Mouse (Mus musculus) MEL (cell line): ENCODE measurements around the gene Fndc3b. TPM values are rescaled to one million over a fixed set of nuclear protein-coding genes. Genes with fewer than 3 reads are reported as not detected.

Source experiments
- DNase-seq: peaks from one replicate; pipeline ENCODE4 v3.0.0; 2011; ENCODE audit warnings: low read depth, low spot score
- H3K27ac ChIP-seq: 2 replicates; pipeline ENCODE4 v1.5.1; 2012; ENCODE audit warnings: low read depth, mild to moderate bottlenecking, control low read depth, low read length, moderate library complexity; ENCODE audit not compliant: control insufficient read depth
- H3K27me3 ChIP-seq, 2 experiments: fragments of 150-350 bp in 1 of 2; sonication (generic) in 1 of 2; 2 replicates each; pipeline ENCODE4 v1.6.1; 2012; ENCODE audit warnings: low read length in 2 of 2, mild to moderate bottlenecking in 2 of 2, improper control_type of control experiment in 1 of 2, moderate library complexity in 1 of 2; ENCODE audit not compliant: insufficient read depth in 2 of 2, control insufficient read depth in 1 of 2
- H3K36me3 ChIP-seq, 2 experiments: 2 replicates each; pipeline ENCODE4 v1.6.1; 2012 to 2014; ENCODE audit warnings: low read length in 2 of 2, improper control_type of control experiment in 1 of 2, inconsistent platforms in 1 of 2, mild to moderate bottlenecking in 1 of 2; ENCODE audit not compliant: insufficient read depth in 2 of 2, control insufficient read depth in 1 of 2
- H3K4me1 ChIP-seq, 2 experiments: fragments of 150-350 bp in 1 of 2; sonication (generic) in 1 of 2; 2 replicates each; pipeline ENCODE4 v1.6.1; 2012; ENCODE audit warnings: low read length in 2 of 2, improper control_type of control experiment in 1 of 2, mild to moderate bottlenecking in 1 of 2; ENCODE audit not compliant: insufficient read depth in 2 of 2, control insufficient read depth in 1 of 2
- H3K4me3 ChIP-seq, 2 experiments: fragments of 150-350 bp in 1 of 2; sonication (generic) in 1 of 2; 2 replicates each; pipeline ENCODE4 v1.5.1; 2012; ENCODE audit warnings: low read depth in 2 of 2, low read length in 2 of 2, mild to moderate bottlenecking in 2 of 2, moderate library complexity in 2 of 2, control low read depth in 1 of 2, improper control_type of control experiment in 1 of 2; ENCODE audit not compliant: control insufficient read depth in 1 of 2, insufficient read depth in 1 of 2
- H3K79me2 ChIP-seq: 2 replicates; pipeline ENCODE4 v1.6.1; 2012; ENCODE audit warnings: mild to moderate bottlenecking, low read length, moderate library complexity; ENCODE audit not compliant: control insufficient read depth, poor library complexity, insufficient read depth
- H3K9ac ChIP-seq: 2 replicates; pipeline ENCODE4 v1.6.1; 2012; ENCODE audit warnings: low read depth, mild to moderate bottlenecking, control low read depth, low read length, moderate library complexity; ENCODE audit not compliant: control insufficient read depth, poor library complexity, severe bottlenecking
- H3K9me3 ChIP-seq: fragments of 150-350 bp; sonication (generic); replicated peaks from 2 replicates; pipeline ENCODE4 v1.6.1; 2012; ENCODE audit warnings: mild to moderate bottlenecking, low read length, improper control_type of control experiment, moderate library complexity; ENCODE audit not compliant: insufficient read depth
- CHD1 ChIP-seq: IDR thresholded peaks from 2 replicates; pipeline ENCODE4 v1.6.1; 2012; ENCODE audit warnings: low read depth, mild to moderate bottlenecking, inconsistent platforms, low read length, improper control_type of control experiment
- CTCF ChIP-seq, 3 experiments: IDR thresholded peaks in 2 of 3; conservative IDR thresholded peaks in 1 of 3; 2 replicates each; pipeline ENCODE4 v1.5.1; 2011 to 2012; ENCODE audit warnings: low read length in 3 of 3, low read depth in 2 of 3, mild to moderate bottlenecking in 2 of 3, improper control_type of control experiment in 1 of 3, inconsistent platforms in 1 of 3, mixed read lengths in 1 of 3, moderate library complexity in 1 of 3; ENCODE audit not compliant: control insufficient read depth in 1 of 3, insufficient read depth in 1 of 3, poor library complexity in 1 of 3, severe bottlenecking in 1 of 3
- ELF1 ChIP-seq: IDR thresholded peaks from 2 replicates; pipeline ENCODE4 v1.6.1; 2014; ENCODE audit warnings: low read depth, mild to moderate bottlenecking, inconsistent platforms, low read length, improper control_type of control experiment, moderate library complexity
- KAT2A ChIP-seq: conservative IDR thresholded peaks from 2 replicates; pipeline ENCODE4 v1.6.1; 2012; ENCODE audit warnings: low read depth, low read length, improper control_type of control experiment, inconsistent platforms
- MAFK ChIP-seq: IDR thresholded peaks from 2 replicates; pipeline ENCODE4 v1.6.1; 2011; ENCODE audit warnings: low read depth, mild to moderate bottlenecking, low read length, improper control_type of control experiment, borderline replicate concordance
- MAZ ChIP-seq: IDR thresholded peaks from 2 replicates; pipeline ENCODE4 v1.6.1; 2012; ENCODE audit warnings: low read depth, mild to moderate bottlenecking, inconsistent platforms, low read length, improper control_type of control experiment
- MEF2A ChIP-seq: IDR thresholded peaks from 2 replicates; pipeline ENCODE4 v1.6.1; 2014; ENCODE audit warnings: low read depth, mild to moderate bottlenecking, inconsistent platforms, low read length, improper control_type of control experiment; ENCODE audit not compliant: poor library complexity, insufficient replicate concordance, severe bottlenecking; ENCODE audit errors: extremely low read depth
- MXI1 ChIP-seq: IDR thresholded peaks from 2 replicates; pipeline ENCODE4 v1.6.1; 2011; ENCODE audit warnings: mild to moderate bottlenecking, low read depth, low read length, improper control_type of control experiment
- MYB ChIP-seq: IDR thresholded peaks from 2 replicates; pipeline ENCODE4 v1.6.1; 2011; ENCODE audit warnings: mild to moderate bottlenecking, low read depth, low read length, improper control_type of control experiment
- POLR2AphosphoS2 ChIP-seq: IDR thresholded peaks from 2 replicates; pipeline ENCODE4 v1.6.1; 2011; ENCODE audit warnings: low read length, improper control_type of control experiment
- POLR2AphosphoS5 ChIP-seq: IDR thresholded peaks from 2 replicates; pipeline ENCODE4 v1.6.1; 2012; ENCODE audit warnings: low read depth, borderline replicate concordance, mild to moderate bottlenecking, inconsistent platforms, low read length, moderate library complexity, mixed read lengths
- RAD21 ChIP-seq: IDR thresholded peaks from 2 replicates; pipeline ENCODE4 v1.6.1; 2011; ENCODE audit warnings: mild to moderate bottlenecking, low read depth, low read length, improper control_type of control experiment
- SIN3A ChIP-seq: IDR thresholded peaks from 2 replicates; pipeline ENCODE4 v1.6.1; 2012; ENCODE audit warnings: low read length, improper control_type of control experiment, inconsistent platforms
- USF2 ChIP-seq, 2 experiments: IDR thresholded peaks; 2 replicates each; pipeline ENCODE4 v1.6.1; 2011 to 2012; ENCODE audit warnings: improper control_type of control experiment in 2 of 2, low read length in 2 of 2, borderline replicate concordance in 1 of 2, inconsistent platforms in 1 of 2, low read depth in 1 of 2, mild to moderate bottlenecking in 1 of 2; ENCODE audit not compliant: insufficient read depth in 1 of 2
- ZKSCAN1 ChIP-seq: IDR thresholded peaks from 2 replicates; pipeline ENCODE4 v1.6.1; 2012; ENCODE audit warnings: low read depth, mild to moderate bottlenecking, inconsistent platforms, low read length, improper control_type of control experiment, moderate library complexity
- ZMIZ1 ChIP-seq: IDR thresholded peaks from 2 replicates; pipeline ENCODE4 v1.6.1; 2012; ENCODE audit warnings: low read depth, mild to moderate bottlenecking, inconsistent platforms, low read length, improper control_type of control experiment, moderate library complexity
- ZNF384 ChIP-seq: IDR thresholded peaks from 2 replicates; pipeline ENCODE4 v1.6.1; 2012; ENCODE audit warnings: low read depth, mild to moderate bottlenecking, inconsistent platforms, low read length, improper control_type of control experiment
- polyA plus RNA-seq, 2 experiments: library from polyadenylated mRNA; stranded (reverse) in 1 of 2; unstranded in 1 of 2; fragments of >175 nt in 1 of 2; fragments of >200 nt in 1 of 2; gene quantifications; 2 replicates each; pipeline versions ENCODE4 v1.2.1 to v1.2.4; 2012; ENCODE audit warnings: low replicate concordance in 2 of 2, low read depth in 1 of 2; ENCODE audit not compliant: insufficient read length in 2 of 2, insufficient read depth in 1 of 2, missing spikeins in 1 of 2
- total RNA-seq: library from RNA; depleted of rRNA; stranded (reverse); fragments of 300-350 nt; gene quantifications from 2 replicates; pipeline ENCODE4 v1.2.3, GENCODE M21; 2012

Fndc3b gene
- total and polyA plus RNA-seq, 3 experiments, result not detected

GRCm38 (mm10) chr3:27613828-27614227 lies 97.3 kb downstream of the Fndc3b start (continued):
- no peak for TF ChIP-seq SIN3A

DNA sequence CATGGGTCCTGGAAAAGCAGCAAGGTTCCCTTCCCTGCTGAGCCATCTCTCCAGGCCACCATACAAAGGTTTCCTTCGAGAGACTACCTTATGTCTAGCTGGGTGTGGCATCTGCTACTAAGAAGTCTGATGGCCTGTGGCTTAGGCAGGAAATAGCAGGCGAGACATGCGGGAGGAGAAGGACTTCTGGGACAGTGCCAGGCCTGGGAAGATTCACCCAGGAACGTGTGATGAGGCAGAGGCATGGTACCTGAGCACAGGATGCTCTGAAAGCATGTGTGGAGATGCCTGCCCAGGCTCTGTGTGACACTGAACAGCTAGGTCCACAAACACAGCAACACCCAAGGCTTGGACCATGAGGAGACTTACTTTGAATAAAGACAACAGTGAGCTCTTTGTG lies 98.1 kb downstream of the Fndc3b start:
- no peaks in the 10 kb centered on the region for H3K4me1 ChIP-seq

DNA sequence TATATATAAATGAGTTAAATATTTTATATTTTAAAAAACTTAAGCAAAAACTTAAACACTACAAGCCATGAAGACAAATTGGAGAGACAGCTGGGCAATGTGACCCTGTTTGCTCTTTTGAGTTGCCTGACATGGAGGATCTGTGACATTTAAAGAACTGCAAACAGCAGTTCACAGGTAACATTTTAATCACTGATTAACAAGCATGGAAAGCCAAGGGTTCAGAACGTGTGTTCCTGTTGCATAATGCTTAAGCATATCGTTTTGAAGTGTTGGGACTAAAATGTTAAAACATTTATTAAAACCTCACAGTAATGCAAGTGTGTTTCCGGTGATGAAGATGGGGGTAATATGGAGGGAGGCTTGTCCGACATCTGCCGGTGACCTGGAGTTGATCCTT lies 99.1 kb downstream of the Fndc3b start:
- Histone ChIP-seq H3K4me3 (no peak overlapping the region), H3K36me3 (no peaks in the 10 kb centered on the region), H3K4me1 (no peaks in the 10 kb centered on the region), H3K9ac (no peak overlapping the region), H3K9me3 (no peaks in the 10 kb centered on the region), H3K27ac (no peak overlapping the region), H3K27me3 (no peaks in the 10 kb centered on the region), H3K79me2 (no peaks in the 10 kb centered on the region)
- DNase-seq, result no peak
- TF ChIP-seq ZNF384, result no peak
- no peak for TF ChIP-seq MYB
- TF ChIP-seq CHD1, result no peak
- TF ChIP-seq KAT2A, result no peak
- no peak for TF ChIP-seq ZKSCAN1
- no peak for TF ChIP-seq MAFK
- no peak for TF ChIP-seq ELF1
- no peak for TF ChIP-seq POLR2AphosphoS5
- no peak for TF ChIP-seq ZMIZ1
- no peak for TF ChIP-seq MXI1
- no peak for TF ChIP-seq MEF2A
- no peak for TF ChIP-seq RAD21
- no peak for TF ChIP-seq POLR2AphosphoS2
- TF ChIP-seq MAZ, result no peak
- TF ChIP-seq CTCF (IDR thresholded peaks at IDR 0.05 in 2 of 3, conservative IDR thresholded peaks at IDR 0.05 in 1 of 3; ENCODE audit: control insufficient read depth in 1 of 3, insufficient read depth in 1 of 3, low read depth in 2 of 3, low read length in 3 of 3, poor library complexity in 1 of 3, severe bottlenecking in 1 of 3), result no peak

More for the DNA sequence above, 98.1 kb downstream of the Fndc3b start:
- no peak overlapping the region for H3K9ac ChIP-seq
- no peak overlapping the region for H3K4me3 ChIP-seq
- H3K9me3 ChIP-seq, result no peaks in the 10 kb centered on the region
- no peaks in the 10 kb centered on the region for H3K27me3 ChIP-seq
- DNase-seq, result no peak
- no peak for TF ChIP-seq USF2 (IDR thresholded peaks at IDR 0.05; ENCODE audit: borderline replicate concordance in 1 of 2, insufficient read depth in 1 of 2, low read depth in 1 of 2, low read length in 2 of 2)
- TF ChIP-seq MYB, result no peak
- TF ChIP-seq, all 39 proteins: peak for 0
- Histone ChIP-seq H3K27ac (no peak overlapping the region), H3K79me2 (no peaks in the 10 kb centered on the region), H3K36me3 (no peaks in the 10 kb centered on the region)
